Mouse (Mus musculus) frontal cortex, postnatal 10 days (tissue): ENCODE measurements around the gene Pla2g7.

Source experiments
- DNase-seq, 2 experiments: peaks; one replicate each; pipeline ENCODE4 v3.0.0; 2022; ENCODE audit warnings: low spot score in 2 of 2, mixed read lengths in 1 of 2

The Pla2g7 gene

GRCm38 (mm10) chr17:43580456-43580855 is 12.6 kb downstream of the Pla2g7 start:
- DNase-seq, result no peak

- no peak for DNase-seq
Observed at GRCm38 (mm10) chr17:43581012-43581467, 13.1 kb downstream of the Pla2g7 start.

GRCm38 (mm10) chr17:43584771-43585170 is 16.9 kb downstream of the Pla2g7 start:
- no peak for DNase-seq

- DNase-seq, result no peak
Observed at GRCm38 (mm10) chr17:43587278-43587677, 19.4 kb downstream of the Pla2g7 start.

- DNase-seq, result no peak
Observed at GRCm38 (mm10) chr17:43589750-43590149, 21.9 kb downstream of the Pla2g7 start.

GRCm38 (mm10) chr17:43590531-43590930 is 22.6 kb downstream of the Pla2g7 start:
- DNase-seq, result no peak

- DNase-seq, result no peak
Observed at GRCm38 (mm10) chr17:43592296-43593291, 24.7 kb downstream of the Pla2g7 start.

- DNase-seq, result no peak
Observed at GRCm38 (mm10) chr17:43597742-43598141, 29.8 kb downstream of the Pla2g7 start.

GRCm38 (mm10) chr17:43598706-43599105 is 30.8 kb downstream of the Pla2g7 start:
- DNase-seq, result no peak

GRCm38 (mm10) chr17:43606704-43607103 is 38.8 kb downstream of the Pla2g7 start:
- DNase-seq, result peak in 1 of 2 experiments; percentile 53

GRCm38 (mm10) chr17:43611586-43611985 is 43.7 kb downstream of the Pla2g7 start:
- DNase-seq, result peak in 1 of 2 experiments; percentile 58

GRCm38 (mm10) chr17:43612221-43612620 is 44.3 kb downstream of the Pla2g7 start:
- no peak for DNase-seq

- DNase-seq, result no peak
Observed at GRCm38 (mm10) chr17:43619156-43619555, 51.3 kb downstream of the Pla2g7 start.

GRCm38 (mm10) chr17:43622076-43622475 is 54.2 kb downstream of the Pla2g7 start:
- DNase-seq, result no peak

GRCm38 (mm10) chr17:43628246-43628645 is 60.3 kb downstream of the Pla2g7 start:
- no peak for DNase-seq

- no peak for DNase-seq
Observed at GRCm38 (mm10) chr17:43629026-43629495, 61.2 kb downstream of the Pla2g7 start.

- peak in 1 of 2 experiments; percentile 12 for DNase-seq
Observed at GRCm38 (mm10) chr17:43629496-43630426, 61.9 kb downstream of the Pla2g7 start, which contains the start of gene Tdrd6. Gene Tdrd6, minus strand, starts transcription at chr17:43630299.

GRCm38 (mm10) chr17:43630427-43630760 is 62.5 kb downstream of the Pla2g7 start:
- DNase-seq, result no peak

GRCm38 (mm10) chr17:43637146-43637545 is 69.2 kb downstream of the Pla2g7 start:
- no peak for DNase-seq

GRCm38 (mm10) chr17:43640825-43641224 is 72.9 kb downstream of the Pla2g7 start:
- DNase-seq, result no peak

- no peak for DNase-seq
Observed at GRCm38 (mm10) chr17:43643191-43643590, 75.3 kb downstream of the Pla2g7 start.

GRCm38 (mm10) chr17:43644375-43644774 is 76.5 kb downstream of the Pla2g7 start:
- DNase-seq, result no peak
